Mouse (Mus musculus) kidney, postnatal 10 days (tissue): Measurements from ENCODE around the gene Ppm1h.

ENCODE experiments used
- DNase-seq: peaks from one replicate; pipeline ENCODE4 v3.0.0; 2021; ENCODE audit warnings: mixed read lengths

Ppm1h gene

DNA sequence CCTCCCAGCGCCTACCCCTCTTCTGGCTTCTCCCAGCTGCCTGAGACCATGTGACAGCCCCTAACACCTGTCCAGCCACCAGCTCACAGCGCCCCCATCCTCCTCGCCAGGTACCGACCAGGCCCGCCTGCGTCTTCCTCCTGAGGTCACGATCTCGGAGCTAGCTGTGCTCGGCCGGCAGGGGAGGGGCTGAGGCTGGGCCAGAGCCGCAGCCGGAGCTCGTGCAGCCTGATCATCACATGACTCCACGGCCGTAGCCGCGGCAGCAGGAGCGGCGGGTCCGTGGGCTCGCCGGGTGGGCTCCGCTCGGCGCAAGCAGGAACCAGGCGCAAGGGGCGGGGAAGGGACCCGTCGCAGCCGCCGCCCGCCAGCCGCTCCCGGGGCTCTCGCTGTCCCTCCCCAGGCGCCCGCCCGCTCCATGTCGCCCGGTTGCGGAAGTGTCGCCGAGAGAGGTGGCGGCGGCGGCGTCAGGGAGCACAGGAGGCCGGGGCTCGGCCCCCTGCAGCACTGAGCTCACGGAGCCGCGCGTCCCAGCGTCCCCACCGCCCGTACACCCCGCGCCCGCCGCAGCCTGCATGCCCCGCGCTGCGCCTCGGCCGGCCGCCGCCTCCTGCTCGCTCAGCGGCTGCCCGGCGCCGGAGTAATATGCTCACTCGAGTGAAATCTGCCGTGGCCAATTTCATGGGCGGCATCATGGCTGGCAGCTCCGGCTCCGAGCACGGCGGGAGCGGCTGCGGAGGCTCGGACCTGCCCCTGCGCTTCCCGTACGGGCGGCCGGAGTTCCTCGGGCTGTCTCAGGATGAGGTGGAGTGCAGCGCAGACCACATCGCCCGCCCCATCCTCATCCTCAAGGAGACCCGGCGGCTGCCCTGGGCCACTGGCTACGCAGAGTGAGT lies at the start of gene Ppm1h:
Gene Ppm1h (plus strand): TSS at position 222 of the 896 bp plus-strand sequence.
- peak; percentile 89 for DNase-seq

- no peak for DNase-seq
Measured at GRCm38 (mm10) chr10:122629003-122629402, 49.6 kb upstream of the Ppm1h start.

- no peak for DNase-seq
Measured at GRCm38 (mm10) chr10:122639879-122640278, 38.7 kb upstream of the Ppm1h start.

DNA sequence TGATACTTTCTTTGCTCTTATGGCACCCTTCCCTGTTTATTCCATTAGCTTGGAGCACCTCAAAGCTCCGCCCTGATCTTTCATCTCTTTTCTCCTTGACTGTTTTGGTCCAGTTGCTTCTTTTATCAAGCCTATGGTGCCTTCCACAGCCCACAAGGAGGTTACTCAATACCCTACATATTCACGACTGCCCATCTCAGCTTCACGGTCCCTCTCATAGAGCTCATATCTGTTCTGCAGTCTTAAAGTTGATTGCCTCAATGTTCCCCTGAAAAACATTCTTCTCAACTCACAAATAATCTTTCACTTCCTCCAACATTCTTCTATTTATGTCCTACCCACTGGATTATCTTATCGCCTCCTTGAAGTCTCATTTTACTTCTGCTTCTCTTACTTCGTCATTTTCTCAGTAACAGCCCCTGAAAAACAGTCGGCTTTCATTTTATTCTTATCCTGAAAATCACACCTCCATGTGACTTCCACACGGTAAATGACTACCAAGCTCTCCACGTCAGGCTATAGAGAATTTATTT lies 37.2 kb upstream of the Ppm1h start:
- no peak for DNase-seq

DNA sequence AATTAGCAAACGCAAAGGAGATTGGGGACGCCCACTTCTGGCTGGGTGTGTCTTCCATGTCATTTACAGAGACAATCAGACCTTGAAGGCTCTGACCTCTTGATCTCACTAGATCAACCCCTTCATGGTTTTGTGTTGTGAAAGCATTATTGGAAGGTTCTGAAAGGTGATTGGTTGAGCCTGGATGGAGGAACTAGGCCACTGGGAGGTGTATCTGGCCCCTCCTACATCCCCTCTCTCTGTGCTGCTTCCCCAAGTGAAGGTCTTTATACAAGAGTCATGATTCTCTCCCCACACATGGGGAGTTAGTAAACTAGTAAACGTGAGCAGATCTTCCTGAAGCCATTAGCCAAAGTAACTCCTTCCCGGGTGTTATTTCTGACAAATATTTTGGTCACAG lies 36.4 kb upstream of the Ppm1h start:
- no peak for DNase-seq

- DNase-seq = no peak
Measured at GRCm38 (mm10) chr10:122651932-122652331, 26.6 kb upstream of the Ppm1h start.

DNA sequence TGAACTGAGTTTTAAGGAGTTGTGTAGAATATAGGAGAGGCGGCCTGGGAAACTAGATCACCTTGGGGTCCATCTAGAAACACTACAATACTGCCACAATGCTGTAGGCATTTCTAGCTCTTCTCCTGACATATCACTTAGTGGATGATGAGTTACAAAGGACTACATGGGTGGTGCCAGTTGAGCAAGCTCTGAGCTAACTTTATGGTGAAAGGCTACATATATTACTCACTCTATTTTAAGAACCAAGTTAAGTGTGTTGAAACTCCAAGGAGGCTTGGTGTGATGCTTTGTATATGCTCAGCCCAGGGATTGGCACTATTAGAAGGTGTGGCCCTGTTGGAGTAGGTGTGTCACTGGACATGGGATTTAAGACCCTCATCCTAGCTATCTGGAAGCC lies 26.0 kb upstream of the Ppm1h start:
- no peak for DNase-seq

- no peak for DNase-seq
Measured at GRCm38 (mm10) chr10:122665652-122666051, 12.9 kb upstream of the Ppm1h start.

DNA sequence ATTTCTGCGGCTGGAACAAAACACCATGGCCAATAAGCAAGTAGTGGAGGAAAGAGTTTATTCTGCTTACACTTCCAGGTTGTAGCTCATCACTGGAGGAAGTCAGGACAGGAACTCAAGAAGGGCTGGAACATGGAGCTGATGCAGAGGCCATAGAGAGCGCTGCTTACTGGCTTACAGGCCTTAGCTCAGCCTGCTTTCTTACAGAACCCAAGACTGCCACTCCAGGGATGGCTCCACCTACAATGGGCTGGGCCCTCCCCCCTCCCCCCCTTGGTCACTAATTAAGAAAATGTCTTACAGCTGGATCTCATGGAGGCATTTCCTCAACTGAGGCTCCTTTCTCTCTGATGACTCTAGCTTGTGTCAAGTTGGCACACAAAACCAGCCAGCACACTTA lies 7.3 kb upstream of the Ppm1h start:
- no peak for DNase-seq

GRCm38 (mm10) chr10:122672044-122672443 lies 6.5 kb upstream of the Ppm1h start:
- DNase-seq = no peak

- peak; percentile 59 for DNase-seq
Measured at GRCm38 (mm10) chr10:122679437-122680045, 979 bp downstream of the Ppm1h start.

- peak; percentile 31 for DNase-seq
Measured at GRCm38 (mm10) chr10:122680387-122681084, 2.0 kb downstream of the Ppm1h start.

DNA sequence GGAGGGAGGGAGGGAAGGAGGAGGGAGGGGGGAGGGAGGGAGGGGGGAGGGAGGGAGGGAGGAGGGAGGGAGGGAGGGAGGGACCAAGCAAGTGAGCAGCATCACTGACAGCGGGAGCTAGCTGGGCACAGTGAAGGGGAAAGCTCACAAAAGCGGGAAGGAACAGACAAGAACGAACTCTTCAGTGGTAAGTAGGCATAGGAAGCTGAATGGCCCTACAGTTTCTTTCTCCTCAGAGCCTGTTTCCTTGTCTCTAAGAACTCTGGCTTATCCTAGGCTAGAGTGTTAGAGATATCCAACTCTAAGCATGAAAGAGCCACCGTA lies 2.5 kb downstream of the Ppm1h start:
- DNase-seq = no peak

DNA sequence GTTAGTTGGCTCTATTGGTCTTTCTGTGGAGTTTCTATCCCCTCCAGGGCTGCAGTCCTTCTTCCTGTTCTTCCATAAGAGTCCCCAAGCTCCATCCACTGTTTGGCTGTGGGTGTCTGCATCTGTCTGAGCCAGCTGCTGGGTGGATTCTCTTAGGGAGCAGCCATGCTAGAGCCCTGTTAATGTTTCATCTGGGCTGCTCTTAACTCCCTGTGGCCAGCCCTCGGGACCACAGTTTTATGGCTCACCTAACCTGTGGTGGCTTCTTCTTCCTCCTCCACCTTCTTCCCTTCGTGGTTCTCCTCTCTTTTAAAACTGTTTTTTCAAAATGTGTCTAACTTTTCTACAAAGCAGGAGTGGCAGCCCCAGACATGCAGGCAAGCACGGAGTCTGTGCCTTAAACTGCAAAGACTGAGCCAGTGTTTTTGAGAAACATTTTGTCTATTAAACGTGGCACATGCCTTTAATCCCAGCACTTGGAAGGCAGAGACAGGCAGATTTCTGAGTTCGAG lies 5.3 kb downstream of the Ppm1h start:
- DNase-seq = no peak

- no peak for DNase-seq
Measured at GRCm38 (mm10) chr10:122685297-122685696, 6.7 kb downstream of the Ppm1h start.

DNA sequence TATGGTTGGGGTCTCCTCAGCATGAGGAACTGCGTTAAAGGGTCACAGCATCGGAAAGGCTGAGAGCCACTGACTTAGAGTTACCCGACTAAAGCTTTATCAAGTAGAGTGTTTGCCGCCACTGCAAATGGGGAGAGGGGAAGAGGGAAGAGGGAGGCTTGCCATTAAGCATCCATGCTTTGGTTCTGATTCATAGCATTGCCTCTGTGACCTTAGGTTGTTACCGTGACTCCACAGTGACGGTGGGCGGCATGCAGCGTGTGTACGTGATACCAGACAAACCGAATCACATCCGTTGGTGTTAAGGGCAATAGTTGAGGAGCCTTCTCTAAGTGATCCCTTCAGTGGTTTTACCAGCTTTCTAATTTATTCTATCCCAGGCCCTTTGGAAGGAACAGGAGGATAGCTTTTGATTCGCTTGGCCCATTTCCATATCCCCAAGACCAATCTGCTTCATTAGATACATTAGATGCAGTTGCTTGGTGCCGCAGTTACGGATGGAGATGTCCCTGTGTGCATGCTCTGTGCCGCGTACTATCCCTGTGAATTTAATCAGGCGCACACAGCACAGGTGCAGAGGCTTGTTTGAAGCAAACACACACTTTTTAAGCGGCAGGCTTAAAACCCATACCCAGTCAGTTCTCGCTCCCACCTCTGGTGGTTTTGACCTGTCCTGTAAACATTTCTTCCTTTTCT lies 7.4 kb downstream of the Ppm1h start:
- no peak for DNase-seq

GRCm38 (mm10) chr10:122690698-122691097 lies 12.1 kb downstream of the Ppm1h start:
- no peak for DNase-seq

GRCm38 (mm10) chr10:122693158-122693777 lies 14.7 kb downstream of the Ppm1h start:
- no peak for DNase-seq

- DNase-seq = no peak
Measured at GRCm38 (mm10) chr10:122693911-122694618, 15.5 kb downstream of the Ppm1h start.

DNA sequence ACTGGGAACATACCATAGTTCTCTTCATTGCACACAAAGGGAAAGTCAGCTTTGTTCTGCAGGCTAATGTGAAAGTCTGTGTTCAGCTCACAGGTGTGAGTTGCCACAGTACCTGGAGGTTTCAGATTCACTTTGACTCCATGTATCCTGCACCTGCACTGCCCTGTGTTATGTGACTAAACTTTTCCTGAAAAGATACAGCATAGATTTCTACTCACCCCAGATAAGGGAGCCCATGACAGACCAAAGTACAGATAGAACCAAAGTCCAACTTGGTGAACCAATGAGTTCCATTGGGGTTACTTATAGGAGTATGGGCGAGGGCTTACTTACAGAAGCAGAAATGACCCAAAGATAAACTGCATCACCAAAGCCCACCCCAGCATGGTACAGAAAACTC lies 17.8 kb downstream of the Ppm1h start:
- no peak for DNase-seq

GRCm38 (mm10) chr10:122698347-122698746 lies 19.8 kb downstream of the Ppm1h start:
- no peak for DNase-seq

- no peak for DNase-seq
Measured at GRCm38 (mm10) chr10:122704901-122705300, 26.3 kb downstream of the Ppm1h start.
